Mouse (Mus musculus) c-Kit-negative CD71-positive TER-119-positive erythroid progenitor cells, embryonic 14.5 days (primary cell): ENCODE data around the gene Gramd1a.

Source experiments
- DNase-seq: peaks from one replicate; pipeline ENCODE4 v3.0.0-alpha.2; 2013; ENCODE audit warnings: low read depth, low spot score

Gene Gramd1a

DNA sequence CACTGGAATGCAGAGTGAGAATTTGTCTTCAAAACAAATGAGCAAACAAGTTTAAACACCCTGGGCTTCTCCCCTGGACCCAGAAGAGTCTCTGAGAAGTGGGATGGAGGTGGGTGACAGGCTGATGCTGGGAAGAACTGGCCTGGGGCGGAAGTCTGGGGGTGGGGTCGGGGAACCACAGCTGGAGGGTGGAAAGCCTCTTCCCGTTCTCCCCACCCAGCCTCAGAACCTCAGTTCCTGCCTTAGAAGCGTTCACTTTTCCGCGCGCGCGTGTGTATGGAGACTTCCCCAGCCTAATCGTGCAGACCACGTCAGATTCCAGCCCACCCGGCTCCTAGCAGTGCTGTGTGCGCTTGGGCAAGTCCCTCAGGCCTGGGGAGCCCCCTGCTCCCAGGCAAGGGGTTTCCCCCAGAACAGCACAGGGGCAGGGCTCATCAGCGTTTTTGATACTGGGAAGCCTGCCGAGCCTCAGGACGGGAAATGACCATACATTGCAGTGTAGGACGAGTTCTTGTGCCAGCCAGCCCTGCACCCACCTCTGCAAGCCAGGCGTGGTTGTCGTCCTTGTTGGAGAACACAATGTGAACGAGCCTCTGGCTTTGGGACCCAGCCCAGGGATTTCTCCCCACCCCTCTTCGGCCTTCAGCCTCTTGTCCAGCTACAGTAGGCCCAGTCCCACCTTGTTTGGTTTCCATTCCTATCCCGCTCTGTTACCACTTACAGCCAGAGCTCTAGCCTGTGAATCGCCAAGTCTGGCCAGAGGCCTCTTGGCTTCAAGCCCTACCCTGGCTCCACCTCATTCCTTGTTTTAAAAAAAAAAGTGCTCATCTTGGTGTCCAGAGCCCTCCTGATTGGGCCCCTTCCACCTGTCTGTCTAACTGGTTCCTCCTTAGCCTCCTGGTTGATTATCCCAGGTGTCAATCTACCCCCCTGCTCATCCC is 4.1 kb downstream of the Gramd1a start:
- no peak for DNase-seq

DNA sequence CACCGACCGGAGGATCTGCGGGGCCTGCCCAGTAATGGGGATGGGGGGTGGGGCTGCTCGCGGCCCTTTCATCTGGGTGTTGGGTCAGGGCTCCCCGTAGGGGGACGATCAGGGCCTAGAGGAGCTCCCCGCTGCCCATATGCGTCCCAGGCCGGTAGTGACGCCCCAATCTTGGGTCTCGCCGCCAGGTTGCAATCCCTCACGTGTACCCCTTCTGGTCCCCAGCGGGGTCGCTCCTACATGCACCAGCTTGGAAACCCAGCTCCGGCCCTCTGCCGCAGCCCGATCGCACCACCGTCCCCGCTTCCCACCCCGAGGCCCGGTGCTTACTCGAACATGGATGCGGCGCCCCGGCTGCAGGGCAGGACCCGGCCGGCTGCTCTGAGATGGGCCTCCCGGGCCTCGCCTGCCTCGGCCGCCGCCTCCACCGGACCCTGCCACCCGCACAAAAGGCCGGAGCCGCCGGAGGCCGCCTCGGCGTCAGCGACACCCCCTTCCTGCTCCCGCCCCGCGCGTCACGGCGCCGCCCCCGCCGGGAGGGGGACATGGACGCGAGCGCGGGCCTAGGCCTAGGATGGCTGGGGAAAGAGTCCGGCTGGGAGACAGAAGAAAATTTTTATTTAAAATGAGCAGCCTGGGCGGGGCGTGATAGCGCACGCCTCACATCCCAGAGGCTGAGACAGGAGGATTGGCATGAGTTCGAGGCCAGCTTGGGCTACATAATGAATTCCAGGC is 5.0 kb downstream of the Gramd1a start:
- DNase-seq = no peak

DNA sequence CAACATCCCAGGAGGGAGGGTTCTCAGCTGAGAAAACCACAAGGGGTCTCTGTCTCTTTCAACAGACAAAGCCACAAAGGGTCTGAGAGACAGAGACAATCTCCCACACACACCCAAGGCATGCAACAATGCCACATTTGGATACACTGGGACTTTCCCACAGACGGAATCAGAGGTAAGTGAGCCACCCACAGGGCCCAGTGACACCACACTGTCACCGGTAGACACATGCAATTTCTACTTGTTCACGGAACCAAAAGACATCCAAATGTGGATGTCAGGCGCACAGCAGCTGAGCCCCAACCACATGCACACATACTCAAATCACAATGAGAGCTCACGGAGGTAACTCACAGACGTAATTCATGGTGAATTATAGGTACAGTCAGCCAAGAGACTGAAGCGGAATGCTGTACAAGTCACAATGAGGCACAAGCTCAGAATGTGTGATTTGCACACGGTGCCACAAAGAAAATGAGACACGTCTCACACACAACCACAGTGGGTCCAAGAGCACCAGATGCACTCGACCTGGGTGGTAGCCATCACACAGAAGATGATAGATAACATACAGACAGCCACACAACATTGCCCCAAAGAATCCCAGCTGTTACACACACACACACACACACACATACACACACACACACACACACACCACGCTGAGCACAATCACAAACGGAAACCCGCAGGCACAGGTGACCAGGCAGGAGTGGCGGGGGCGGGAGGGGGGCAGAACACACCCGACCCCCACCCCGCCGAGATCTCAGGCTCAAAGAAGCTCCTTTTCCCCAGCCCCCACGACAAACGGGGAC is 5.7 kb downstream of the Gramd1a start:
- no peak for DNase-seq

DNA sequence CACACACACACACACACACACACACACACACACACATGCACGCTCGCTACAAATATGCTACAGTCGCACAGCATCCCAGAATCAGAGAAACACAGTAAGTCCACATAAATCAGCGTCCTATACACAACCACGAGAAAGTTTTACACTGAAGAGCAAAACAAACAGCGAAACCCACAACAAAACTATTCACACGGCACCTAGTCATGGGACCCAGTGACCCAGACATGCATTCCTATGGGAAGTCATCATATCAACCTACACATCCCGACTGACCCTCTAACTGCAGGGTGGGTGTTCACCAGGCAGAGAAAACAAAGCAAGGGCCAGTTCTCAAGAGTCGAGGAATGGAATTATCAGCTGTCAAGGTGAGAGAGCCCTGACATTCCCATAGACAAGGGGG is 6.4 kb downstream of the Gramd1a start:
- DNase-seq = no peak

DNA sequence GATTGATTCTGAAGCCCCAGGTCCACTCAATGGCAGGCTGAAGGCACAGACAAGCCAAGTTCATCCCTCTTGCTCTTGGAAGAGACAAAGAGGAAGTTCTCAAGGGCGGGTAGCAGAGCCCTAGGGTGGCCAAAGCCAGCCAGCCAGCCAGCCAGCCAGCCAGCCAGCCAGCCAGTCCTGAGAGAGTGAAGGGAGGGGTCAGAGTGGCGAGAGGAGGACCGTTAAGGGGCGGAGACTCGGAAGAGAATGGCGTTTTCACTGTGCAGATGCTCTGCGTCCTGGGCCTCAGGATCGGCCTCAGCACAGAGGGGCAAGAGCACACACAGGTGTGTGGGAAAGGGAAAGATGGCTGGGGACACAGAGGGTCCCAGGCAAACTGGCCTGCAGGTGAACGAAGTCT is 6.9 kb downstream of the Gramd1a start:
- no peak for DNase-seq

DNA sequence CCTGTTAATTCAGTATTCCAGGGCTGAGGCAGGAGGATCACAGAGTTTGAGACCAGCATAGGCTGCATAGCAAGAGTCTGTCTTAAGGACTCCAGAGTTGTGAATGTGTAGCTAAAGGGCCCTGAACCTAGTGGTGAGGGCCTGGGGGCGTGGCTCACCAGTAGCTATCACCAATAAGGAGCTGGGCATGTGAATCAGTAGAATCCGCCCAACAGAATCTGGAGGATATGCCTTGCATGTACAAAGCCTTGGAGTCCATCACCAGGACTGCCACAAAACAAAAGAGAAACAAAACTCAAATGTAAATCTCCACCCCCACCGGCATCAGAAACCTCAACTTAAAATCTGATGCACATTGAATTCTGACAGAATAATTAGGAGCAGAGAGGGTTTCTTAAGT is 7.6 kb downstream of the Gramd1a start:
- no peak for DNase-seq

DNA sequence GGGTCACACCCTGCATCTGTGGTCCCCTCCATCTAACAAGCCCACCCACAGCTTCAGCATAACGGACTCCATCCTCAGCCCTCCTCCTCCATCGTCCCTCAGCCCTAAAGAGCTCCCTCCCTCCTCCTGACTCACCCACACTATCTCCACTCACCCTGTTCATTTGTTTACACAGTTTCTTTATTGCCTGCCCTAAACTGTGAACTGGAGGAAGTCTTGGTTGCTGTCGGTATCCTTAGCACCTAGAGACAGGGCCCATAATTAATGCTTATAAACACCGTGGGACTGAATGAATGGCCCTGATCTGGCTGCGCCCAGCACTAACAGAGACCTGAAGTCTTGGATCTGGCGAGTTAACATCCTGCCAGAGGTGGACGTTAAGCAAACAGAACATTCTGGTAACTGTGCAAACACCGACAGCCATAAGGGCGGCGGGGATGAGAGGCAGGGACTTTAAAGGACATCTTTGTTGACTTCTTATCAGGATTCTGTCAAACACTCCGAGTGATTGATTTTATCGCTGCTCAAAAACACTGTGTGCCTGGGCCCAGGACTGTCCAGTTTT is 10.0 kb downstream of the Gramd1a start:
- DNase-seq = no peak

DNA sequence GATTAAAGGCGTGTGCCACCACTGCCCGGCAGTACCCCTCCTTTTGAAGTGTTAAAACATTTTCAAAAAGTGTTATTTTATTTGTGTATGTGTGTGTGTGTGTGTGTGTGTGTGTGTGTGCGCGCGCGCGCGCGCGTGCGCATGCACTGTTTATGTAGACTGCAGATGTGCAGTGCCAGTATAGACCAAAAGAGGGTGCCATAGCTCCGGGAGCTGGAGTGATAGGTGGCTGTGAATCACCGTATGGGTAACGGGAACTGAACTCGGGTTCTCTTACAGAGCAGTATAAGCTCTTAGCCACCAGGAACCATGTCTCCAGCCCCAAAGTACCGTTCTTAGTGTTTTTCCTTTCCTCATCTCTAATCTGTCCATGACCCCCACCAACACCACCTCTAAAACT is 10.8 kb downstream of the Gramd1a start:
- DNase-seq = no peak

DNA sequence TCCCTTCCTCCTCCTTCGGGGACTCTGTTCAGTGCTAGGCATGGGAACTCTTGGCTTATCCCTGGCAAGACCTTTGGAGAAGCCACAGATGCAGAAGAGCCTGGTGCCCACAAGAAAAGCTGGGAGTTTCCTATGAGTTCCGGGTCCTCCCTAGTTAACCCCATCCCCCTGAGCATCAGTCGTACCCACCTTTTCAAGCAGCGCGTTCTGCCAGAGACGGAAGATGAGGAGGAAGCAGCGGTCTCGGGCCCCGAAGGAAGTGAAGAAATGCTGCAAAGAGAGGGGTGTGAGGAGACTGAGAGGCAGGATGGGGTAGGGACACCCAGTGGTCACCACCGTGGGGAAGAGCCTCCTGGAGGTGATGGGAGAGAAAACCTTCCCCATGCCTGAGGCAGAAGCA is 14.8 kb downstream of the Gramd1a start:
- no peak for DNase-seq

DNA sequence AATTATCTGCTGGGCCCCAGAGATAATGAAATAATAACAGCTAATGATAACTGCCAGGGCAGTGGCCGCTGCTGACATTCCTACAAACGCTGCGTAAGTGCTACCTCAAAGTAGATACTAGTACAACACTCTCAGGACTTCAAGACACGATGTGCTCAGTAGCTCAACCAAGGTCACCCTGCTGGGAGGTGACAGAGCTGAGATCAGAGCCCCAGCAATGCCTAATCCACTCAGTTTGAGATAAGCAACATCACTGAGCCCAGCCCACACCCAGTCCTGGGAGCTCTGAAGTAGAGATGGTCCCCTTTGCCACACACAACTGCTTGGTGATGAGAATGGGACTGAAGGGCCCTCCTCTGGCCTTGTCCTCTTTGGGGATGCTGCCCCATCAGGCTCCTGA is 15.4 kb downstream of the Gramd1a start:
- no peak for DNase-seq

DNA sequence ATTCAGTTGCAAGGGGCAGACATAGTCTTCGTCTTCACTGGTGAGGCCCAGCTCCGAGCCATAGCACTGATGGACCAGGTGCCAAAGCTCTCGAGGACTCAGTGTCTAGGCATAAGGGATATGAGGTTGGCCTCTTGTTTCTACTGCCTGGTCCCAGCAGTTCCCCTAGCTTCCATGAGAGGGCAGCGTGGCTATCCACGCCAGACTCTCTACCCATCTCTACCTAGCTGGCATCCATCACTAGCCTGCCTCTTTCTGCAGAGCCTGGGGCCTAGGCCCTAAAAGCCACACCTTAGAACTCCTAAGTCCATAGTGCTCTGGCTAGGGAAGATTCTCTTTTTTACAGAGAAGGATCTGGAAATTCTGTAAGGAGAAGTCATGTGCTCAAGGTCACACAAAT is 15.9 kb downstream of the Gramd1a start:
- no peak for DNase-seq

DNA sequence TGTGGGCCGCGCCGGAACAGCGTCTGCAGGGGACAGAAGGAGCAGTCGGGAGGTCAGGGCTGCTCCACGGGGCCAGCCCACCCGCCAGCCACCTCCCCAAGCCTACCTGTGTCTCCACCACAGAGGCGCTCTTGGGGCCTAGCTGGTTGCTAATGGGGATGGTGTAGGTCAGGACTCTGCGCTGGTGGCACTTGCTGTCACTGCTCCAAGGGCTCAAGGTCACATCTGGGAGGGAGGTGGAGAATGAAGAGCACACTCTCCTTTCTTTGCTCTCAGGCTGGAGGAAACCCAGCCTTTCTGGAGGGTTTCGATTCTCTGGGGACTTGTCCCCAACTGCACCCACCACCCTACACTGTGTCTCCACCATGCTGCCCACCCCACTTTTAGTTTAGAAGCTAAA is 20.0 kb downstream of the Gramd1a start:
- no peak for DNase-seq

DNA sequence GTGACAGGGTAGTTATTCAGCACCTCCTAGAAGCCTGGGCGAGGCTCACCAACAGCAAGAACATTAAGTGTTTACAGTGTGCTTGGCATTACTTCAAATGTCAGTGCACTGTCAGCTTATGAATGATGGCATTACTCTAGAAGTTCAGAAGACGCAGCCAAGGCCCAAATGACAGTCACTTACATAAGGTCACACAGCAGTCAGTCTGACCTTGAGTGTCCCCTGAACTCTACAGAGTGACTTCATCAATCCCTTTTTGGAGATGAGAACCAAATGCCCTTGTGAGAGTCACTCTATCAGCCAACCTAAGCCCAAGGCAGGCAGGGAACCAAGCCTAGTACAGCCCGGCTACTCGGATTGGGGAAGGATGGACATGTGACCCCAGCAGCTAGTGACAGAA is 23.8 kb downstream of the Gramd1a start:
- no peak for DNase-seq

DNA sequence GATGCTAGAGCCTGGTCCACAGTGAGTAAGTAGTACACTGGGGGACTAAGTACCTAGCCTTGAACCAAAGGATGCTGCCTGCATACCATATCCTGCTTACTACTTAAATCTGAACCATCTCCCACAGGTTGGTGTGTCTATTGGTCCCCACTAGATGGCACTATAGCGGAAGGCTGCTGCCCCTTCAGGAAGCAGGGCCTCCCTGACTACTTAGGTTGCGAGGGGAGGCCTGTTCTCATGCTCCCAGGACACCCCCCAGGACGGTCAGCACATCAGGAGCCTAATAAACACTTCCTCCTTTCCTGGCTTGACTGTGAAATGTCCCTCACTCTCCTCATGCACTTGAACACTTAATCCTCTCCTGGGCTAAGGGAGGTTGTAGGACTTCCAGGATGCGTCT is 24.9 kb downstream of the Gramd1a start:
- no peak for DNase-seq

DNA sequence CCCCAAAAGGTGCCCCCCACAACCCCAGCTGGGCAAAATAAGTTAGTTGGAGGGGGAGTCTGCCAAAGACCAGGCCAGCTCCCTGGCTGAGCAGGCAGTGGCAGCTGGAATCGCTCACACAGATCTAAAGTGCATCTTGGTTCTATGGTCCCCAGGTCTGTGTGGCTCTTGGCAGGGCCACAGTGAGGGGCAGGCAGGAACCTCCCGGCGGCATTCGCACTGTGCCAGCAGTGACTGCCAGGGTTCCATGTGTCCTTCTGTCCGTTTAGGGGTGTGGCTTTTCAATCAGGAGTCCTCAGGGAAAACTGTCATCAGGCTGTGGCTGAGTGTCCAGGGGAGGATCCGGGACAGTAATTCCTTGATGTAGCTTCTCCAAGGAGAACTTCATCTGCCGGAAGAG is 25.5 kb downstream of the Gramd1a start:
- DNase-seq = no peak

DNA sequence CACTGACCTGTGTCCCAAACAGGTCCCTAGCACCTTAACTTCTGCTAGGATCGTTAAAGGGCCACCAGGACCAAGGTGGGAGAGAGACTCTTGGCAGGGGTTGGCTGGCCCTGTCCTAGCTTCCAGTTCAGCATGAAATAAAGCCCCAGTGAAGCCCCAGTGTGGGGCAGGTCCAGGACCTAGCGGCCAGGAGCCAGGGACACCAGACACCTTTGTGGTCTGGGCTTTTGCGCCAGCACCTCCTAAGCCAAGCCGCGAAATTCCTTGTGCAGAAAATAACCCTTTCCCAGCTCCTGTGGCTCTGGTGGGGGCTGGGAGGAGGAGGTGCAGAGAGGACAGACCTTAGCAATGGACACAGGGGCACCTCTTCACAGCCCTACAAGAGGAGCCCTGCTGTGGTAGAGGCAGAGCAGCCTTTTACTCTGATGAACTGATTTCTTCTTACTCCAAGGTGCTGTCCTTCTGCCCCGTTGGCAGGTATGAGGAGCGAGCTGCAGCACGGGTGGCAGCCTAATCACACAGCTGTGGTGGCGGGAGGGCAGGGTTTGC is 27.5 kb downstream of the Gramd1a start:
- DNase-seq = no peak

DNA sequence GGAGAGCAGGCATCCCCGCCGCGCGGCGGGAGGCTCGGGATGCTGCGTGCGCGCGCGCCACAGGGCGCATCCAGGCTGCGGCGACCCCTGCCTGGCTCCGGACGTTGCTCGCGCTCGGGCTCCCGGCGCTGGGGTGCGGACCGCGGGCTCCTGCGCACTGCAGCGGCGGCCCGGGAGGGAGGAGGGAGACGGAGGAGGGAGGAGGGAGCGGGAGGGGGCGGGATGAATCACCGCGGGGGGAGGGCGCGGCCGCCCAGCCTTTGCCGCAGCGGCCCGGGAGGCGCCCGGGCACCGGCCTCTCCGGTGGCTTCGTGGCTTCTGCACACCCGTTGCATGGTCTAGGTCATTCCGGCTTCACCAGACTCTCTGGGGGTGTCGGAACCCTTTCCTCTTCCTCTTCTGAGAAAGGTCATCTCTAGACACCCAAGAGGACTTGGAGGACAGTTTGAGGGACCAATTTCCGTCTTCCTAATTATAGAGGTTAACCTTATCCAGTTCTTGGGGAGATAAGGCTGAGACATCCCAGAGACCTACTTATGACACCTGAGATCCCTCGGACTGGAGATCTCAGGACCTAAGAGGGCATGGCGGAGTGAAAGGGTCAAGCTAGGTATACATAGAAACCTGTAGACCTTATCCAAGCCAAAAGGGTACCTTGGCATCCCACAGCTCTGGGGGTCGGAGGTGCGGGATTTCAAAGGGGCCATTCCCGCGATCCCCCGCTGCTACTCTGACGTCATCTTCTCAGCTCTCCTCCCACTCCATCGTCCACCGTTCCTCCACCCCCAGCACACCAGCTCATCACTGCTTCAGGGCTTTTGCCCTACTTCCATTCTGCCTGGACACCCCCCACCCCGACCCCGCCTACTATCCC is 28.6 kb downstream of the Gramd1a start, which contains the start of gene Scn1b:
Gene Scn1b, minus strand, starts transcription at position 153 of the 874 bp plus-strand sequence.
- no peak for DNase-seq

DNA sequence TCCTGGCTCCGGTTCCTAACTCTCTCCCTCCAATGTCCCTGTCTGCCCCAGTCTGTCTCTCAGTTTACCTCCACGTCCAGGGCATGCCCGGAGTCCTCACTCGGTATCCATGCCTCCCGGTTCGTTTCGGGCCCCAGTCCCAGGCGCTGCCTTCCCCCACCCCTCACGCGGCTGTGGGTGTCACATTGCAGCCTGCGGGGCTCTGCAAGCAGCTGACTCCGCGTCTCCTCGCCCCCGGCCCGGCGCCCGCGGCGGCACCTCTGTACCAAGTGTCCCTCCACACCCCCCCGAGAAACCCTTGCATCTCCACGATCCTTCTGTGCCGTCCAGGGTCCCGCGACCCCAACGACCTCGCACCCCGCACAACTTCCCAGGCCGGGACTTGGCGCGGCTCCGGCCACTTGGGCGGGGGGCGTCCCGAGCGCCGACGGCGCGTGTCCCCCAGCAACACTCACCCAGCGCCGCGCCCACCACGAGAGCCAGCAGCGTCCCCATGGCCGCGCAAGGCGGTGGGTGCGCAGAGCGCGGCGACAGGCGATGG is 29.4 kb downstream of the Gramd1a start:
- DNase-seq = no peak

DNA sequence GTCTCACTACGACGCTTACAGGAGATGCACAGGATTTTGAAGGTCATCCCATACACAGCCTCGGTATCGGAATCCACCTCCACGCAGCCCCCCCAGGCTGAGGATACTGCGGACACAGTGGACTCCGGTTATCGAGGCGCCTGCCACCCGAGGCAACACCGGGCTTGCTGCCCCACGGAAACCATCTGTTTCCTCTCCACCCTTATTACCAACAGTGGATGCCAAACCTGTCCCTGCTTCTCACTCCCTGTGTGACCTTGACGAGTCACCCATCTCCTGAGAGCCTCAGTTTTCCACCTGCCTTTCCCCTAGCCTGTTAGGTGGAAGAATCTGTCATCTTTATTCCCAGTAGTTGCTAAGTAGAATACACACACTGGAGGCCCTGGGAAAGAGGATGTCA is 30.6 kb downstream of the Gramd1a start:
- DNase-seq = no peak

DNA sequence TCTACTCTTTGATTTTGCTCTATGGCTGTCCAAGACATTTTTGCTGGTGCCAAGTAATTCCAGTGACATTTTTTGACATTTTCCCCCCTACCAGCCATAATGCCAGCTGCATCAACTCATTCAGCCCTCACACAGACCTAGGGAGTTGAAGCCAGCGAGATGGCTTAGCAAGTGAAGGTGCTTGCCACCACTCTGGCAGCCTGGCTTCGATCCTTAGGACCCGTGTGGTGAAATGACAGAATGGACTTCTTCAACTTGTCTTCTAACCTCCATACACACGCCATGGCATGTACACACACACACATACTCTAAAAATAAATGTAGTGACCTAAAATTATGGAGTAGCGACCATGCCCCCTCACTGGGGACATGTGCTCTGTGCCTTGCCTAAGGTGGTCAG is 31.3 kb downstream of the Gramd1a start:
- DNase-seq = no peak
